Mouse (Mus musculus): Measurements from ENCODE around the gene Fgf22. TPM values are rescaled to one million over a fixed set of nuclear protein-coding genes. Genes with fewer than 3 reads are reported as not detected.
A peak's percentile ranks its signal among the peaks of the same experiment; 100 is the strongest.

The Fgf22 gene
- polyA plus RNA-seq, 1 experiment from 2014 or later: 2.5 TPM

DNA sequence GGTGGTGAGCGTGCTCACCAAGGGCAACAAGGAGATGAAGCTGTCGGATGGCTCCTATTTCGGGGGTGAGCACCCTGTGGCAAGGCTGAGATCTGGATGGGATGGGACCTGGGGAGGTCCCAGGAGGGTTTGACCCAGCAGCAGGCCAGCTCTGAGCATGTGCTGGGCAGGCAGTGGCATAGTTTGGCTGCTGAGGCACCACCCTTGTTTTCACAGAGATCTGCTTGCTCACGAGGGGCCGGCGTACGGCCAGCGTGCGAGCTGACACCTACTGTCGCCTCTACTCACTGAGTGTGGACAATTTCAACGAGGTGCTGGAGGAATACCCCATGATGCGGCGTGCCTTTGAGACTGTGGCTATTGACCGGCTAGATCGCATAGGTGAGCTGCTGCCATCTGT is 21.0 kb upstream of the Fgf22 start:
- peaks cover 60% of the 10 kb centered on the region for H3K36me3 ChIP-seq
- H3K9ac ChIP-seq: no peak overlapping the region
- no peak overlapping the region for H3K4me2 ChIP-seq (replicated peaks)
- WGBS: 92% methylated on average over 15 of the region's 15 CpGs
- no peak overlapping the region for H3K27ac ChIP-seq (replicated peaks)
- no peaks in the 10 kb centered on the region; the same call in 1 of the 2 replicates for H3K27me3 ChIP-seq
- peaks cover 23% of the 10 kb centered on the region for H3K9me3 ChIP-seq (replicated peaks)
- no peak for ATAC-seq (ENCODE audit: insufficient number of reproducible peaks, low FRiP score, low TSS enrichment, low read depth)
- no peak overlapping the region for H3K4me3 ChIP-seq (replicated peaks)
- no peaks in the 10 kb centered on the region for H3K4me1 ChIP-seq

GRCm38 (mm10) chr10:79735361-79735760 is 19.5 kb upstream of the Fgf22 start:
- no peak overlapping the region for H3K9ac ChIP-seq
- peaks cover 38% of the 10 kb centered on the region for H3K9me3 ChIP-seq (replicated peaks)
- no peak overlapping the region for H3K4me3 ChIP-seq (replicated peaks)
- ATAC-seq (ENCODE audit: insufficient number of reproducible peaks, low FRiP score, low TSS enrichment, low read depth): no peak
- peaks cover 76% of the 10 kb centered on the region for H3K36me3 ChIP-seq
- H3K27ac ChIP-seq (replicated peaks): no peak overlapping the region
- no peaks in the 10 kb centered on the region for H3K4me1 ChIP-seq
- WGBS: 36% methylated on average over 48 of the region's 52 CpGs
- H3K4me2 ChIP-seq (replicated peaks): no peak overlapping the region
- no peaks in the 10 kb centered on the region; the same call in 1 of the 2 replicates for H3K27me3 ChIP-seq

- peaks cover 42% of the 10 kb centered on the region for H3K9me3 ChIP-seq (replicated peaks)
- 90% methylated on average over 14 of the region's 14 CpGs for WGBS
- H3K36me3 ChIP-seq: peaks cover 89% of the 10 kb centered on the region
Measured at GRCm38 (mm10) chr10:79736706-79737105, 18.2 kb upstream of the Fgf22 start.

DNA sequence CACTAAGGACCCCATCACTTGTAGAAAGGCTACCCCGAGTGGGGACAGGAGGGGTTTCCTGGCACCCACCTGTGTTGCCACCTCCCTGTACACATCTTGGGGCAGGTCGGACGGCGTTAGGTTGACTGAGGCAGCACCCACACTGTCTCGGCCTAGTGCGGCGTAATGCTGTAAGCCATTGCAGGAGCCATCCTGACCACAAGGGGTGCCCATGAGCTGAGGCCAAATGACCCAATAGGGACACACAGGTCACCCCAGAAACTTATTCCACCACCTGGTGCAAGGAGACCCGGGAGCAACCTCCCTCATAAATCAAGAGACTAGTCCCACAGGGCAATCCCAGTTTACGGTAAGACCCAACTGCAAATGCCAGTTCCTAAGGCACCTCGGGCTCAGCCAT is 16.6 kb upstream of the Fgf22 start:
- no peak overlapping the region for H3K9ac ChIP-seq
- no peak for ATAC-seq (ENCODE audit: insufficient number of reproducible peaks, low FRiP score, low TSS enrichment, low read depth)
- H3K36me3 ChIP-seq: peaks cover 97% of the 10 kb centered on the region
- H3K27me3 ChIP-seq: no peaks in the 10 kb centered on the region; the same call in 1 of the 2 replicates
- H3K9me3 ChIP-seq (replicated peaks): peaks cover 42% of the 10 kb centered on the region
- no peak overlapping the region for H3K27ac ChIP-seq (replicated peaks)
- WGBS: 87% methylated on average over 10 of the region's 10 CpGs
- no peak overlapping the region for H3K4me2 ChIP-seq (replicated peaks)
- no peak overlapping the region for H3K4me3 ChIP-seq (replicated peaks)
- H3K4me1 ChIP-seq: no peaks in the 10 kb centered on the region

More at GRCm38 (mm10) chr10:79736706-79737105, 18.2 kb upstream of the Fgf22 start:
- H3K4me3 ChIP-seq (replicated peaks): no peak overlapping the region
- H3K9ac ChIP-seq: no peak overlapping the region
- ATAC-seq (ENCODE audit: insufficient number of reproducible peaks, low FRiP score, low TSS enrichment, low read depth): no peak
- H3K4me2 ChIP-seq (replicated peaks): no peak overlapping the region
- no peaks in the 10 kb centered on the region for H3K4me1 ChIP-seq
- H3K27me3 ChIP-seq: no peaks in the 10 kb centered on the region; the same call in 1 of the 2 replicates
- H3K27ac ChIP-seq (replicated peaks): no peak overlapping the region

DNA sequence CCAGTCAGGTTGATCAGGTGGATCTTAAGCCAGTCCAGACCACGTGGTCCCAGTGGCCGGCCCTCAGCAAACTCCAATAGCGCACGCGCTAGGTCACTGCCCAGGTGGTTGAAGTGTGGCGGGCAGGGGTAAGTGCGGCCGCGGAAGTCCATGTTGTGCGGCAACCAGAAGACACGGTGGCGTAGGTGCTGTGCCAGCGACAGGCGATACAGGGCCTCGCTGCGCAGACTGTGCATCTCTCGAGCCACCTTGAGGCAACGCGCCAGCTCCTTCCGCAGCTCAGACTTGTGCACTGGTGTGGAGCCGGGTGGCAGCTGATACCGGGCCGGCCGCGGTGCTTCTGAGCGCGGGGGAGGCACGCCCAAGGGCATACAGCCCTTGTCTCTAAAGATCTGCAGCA is 15.6 kb upstream of the Fgf22 start:
- no peak for ATAC-seq (ENCODE audit: insufficient number of reproducible peaks, low FRiP score, low TSS enrichment, low read depth)
- WGBS: 96% methylated on average over 28 of the region's 28 CpGs
- Histone ChIP-seq H3K27ac (replicated peaks) (no peak overlapping the region), H3K4me1 (no peaks in the 10 kb centered on the region), H3K36me3 (peaks cover 97% of the 10 kb centered on the region), H3K9me3 (replicated peaks) (peaks cover 42% of the 10 kb centered on the region), H3K4me3 (replicated peaks) (no peak overlapping the region), H3K9ac (no peak overlapping the region), H3K4me2 (replicated peaks) (no peak overlapping the region), H3K27me3 (no peaks in the 10 kb centered on the region; the same call in 1 of the 2 replicates)

DNA sequence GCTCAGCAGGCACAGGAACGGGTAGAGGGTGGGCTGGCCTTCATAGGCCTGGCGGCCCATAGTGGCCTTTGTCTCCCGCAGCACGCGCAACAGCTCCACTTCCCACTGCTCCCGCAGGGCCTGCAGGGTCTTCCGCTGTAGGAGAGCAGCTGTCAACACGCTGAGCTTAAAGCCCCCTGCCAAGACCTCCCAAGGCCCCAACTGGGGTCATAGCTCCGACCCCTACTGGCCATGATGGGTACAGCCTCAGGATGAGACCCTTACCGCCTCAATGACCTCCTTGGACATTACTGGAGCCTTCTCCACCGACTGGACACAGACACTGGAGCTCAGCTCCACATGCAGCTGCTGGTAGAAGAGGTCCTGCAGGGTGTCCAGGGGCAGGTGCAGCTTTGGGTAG is 14.0 kb upstream of the Fgf22 start:
- Histone ChIP-seq H3K4me1 (peaks cover 5% of the 10 kb centered on the region), H3K4me2 (replicated peaks) (no peak overlapping the region), H3K27me3 (no peaks in the 10 kb centered on the region), H3K9me3 (replicated peaks) (peaks cover 42% of the 10 kb centered on the region), H3K4me3 (replicated peaks) (no peak overlapping the region), H3K36me3 (peaks cover 85% of the 10 kb centered on the region), H3K9ac (no peak overlapping the region), H3K27ac (replicated peaks) (no peak overlapping the region)
- WGBS: 71% methylated on average over 11 of the region's 11 CpGs
- no peak for ATAC-seq (ENCODE audit: insufficient number of reproducible peaks, low FRiP score, low TSS enrichment, low read depth)

DNA sequence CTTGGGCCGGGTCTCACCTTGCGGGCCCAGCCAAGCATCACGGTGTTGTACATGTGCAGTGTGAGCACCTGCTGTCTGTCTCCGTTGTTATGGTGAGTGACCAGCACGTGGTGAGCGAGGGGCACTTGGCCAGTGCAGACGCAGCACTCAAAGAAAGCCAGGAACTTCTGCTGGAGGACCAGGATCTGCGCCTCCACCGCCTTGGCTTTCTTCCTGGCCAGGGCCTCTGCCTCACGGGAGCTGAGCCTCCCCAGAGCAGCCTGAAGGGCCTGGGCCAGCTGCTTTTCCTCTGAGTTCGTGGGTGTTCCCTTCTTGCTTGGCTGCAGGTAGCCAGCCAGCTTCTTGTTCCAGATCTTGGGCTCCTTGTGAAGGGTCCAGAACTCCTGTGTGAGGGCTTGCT is 11.7 kb upstream of the Fgf22 start:
- peaks cover 62% of the 10 kb centered on the region for H3K36me3 ChIP-seq
- no peak overlapping the region for H3K4me2 ChIP-seq (replicated peaks)
- peaks cover 12% of the 10 kb centered on the region for H3K4me1 ChIP-seq
- no peak overlapping the region for H3K27ac ChIP-seq (replicated peaks)
- peaks cover 26% of the 10 kb centered on the region for H3K9me3 ChIP-seq (replicated peaks)
- 92% methylated on average over 11 of the region's 11 CpGs for WGBS
- no peak overlapping the region for H3K4me3 ChIP-seq (replicated peaks)
- H3K27me3 ChIP-seq: no peaks in the 10 kb centered on the region
- no peak for ATAC-seq (ENCODE audit: insufficient number of reproducible peaks, low FRiP score, low TSS enrichment, low read depth)
- H3K9ac ChIP-seq: no peak overlapping the region

- peaks cover 20% of the 10 kb centered on the region for H3K9me3 ChIP-seq (replicated peaks)
- H3K27ac ChIP-seq (replicated peaks): no peak overlapping the region
- peaks cover 56% of the 10 kb centered on the region for H3K36me3 ChIP-seq
- peaks cover 12% of the 10 kb centered on the region for H3K4me1 ChIP-seq
- no peak overlapping the region for H3K9ac ChIP-seq
- H3K27me3 ChIP-seq: no peaks in the 10 kb centered on the region
- H3K4me2 ChIP-seq (replicated peaks): no peak overlapping the region
- H3K4me3 ChIP-seq (replicated peaks): no peak overlapping the region
- 91% methylated on average over 15 of the region's 15 CpGs for WGBS
- no peak for ATAC-seq (ENCODE audit: insufficient number of reproducible peaks, low FRiP score, low TSS enrichment, low read depth)
Measured at GRCm38 (mm10) chr10:79743650-79744365, 11.1 kb upstream of the Fgf22 start.

DNA sequence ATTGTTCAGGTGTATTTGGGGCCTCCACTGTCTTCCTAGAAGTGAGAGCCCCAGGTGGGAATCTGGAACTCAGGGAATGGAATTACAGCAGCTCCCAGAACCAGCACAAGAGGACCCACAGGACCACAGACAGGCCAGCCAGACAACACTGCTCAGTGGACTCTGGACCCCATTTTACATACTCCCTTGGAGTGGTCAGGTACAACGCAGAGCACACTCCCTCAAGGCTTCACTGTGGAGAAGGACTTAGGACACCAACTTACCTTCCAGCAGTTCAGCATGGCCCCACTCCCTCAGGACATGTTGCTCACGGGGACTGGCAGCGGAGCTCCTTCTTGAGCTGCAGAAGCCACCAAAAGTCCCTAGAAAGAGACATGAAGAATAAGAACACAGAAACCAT is 9.5 kb upstream of the Fgf22 start:
- H3K4me2 ChIP-seq (replicated peaks): peak overlapping the region; percentile 62
- H3K9ac ChIP-seq: no peak overlapping the region
- no peak for ATAC-seq (ENCODE audit: insufficient number of reproducible peaks, low FRiP score, low TSS enrichment, low read depth)
- H3K4me1 ChIP-seq: peaks cover 12% of the 10 kb centered on the region
- no peak overlapping the region for H3K27ac ChIP-seq (replicated peaks)
- no peaks in the 10 kb centered on the region for H3K27me3 ChIP-seq
- peaks cover 40% of the 10 kb centered on the region for H3K36me3 ChIP-seq
- WGBS: 85% methylated on average over 3 of the region's 3 CpGs
- peak overlapping the region; percentile 76 for H3K4me3 ChIP-seq (replicated peaks)
- peaks cover 4% of the 10 kb centered on the region; the same call in 1 of the 2 replicates for H3K9me3 ChIP-seq (replicated peaks)

DNA sequence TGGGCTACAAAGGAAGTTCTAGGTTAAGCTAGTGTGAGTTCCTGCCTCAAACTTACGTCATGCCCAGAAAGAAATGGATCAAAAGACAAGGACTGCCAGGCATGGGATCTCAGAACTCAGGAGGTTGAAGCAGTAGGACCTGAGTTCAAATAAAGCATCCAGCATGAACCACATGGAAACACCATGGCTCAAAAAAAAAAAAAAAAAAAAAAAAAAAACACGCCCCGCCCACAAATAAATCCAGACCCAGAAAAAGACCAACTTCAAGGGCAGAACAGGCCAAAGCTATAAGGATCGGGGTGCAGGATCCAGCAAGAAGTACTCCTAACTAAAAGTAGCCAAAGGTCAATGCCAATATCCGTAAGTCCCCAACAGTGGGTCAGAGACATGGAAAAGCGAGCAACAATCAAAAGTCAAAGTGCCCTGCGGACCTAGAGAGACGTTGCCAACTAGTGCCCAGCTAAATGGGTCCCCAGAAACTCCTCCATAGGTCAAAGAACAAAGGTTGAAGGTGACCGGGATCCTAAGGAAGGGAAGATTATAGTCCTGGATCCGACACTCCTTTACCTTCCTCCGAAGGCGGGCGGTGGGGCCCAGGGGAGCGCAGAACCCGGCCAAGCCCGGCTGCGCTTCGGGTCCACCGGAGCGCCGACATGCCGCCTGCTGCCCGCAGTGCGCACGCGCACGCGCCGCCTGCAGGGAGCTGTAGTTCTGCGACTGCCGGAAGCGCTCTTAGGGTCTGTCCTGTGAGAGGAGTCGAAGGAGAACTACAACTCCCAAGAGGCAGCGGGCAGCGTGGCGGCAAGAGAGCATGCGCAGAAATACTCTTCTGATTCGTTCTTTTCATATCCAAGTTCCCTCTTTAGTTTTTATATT is 8.7 kb upstream of the Fgf22 start, which contains the start of gene Polrmt:
Gene Polrmt (minus strand): TSS at position 684 of the 876 bp plus-strand sequence.
- WGBS: 2% methylated on average over 38 of the region's 38 CpGs
- Histone ChIP-seq H3K27ac (replicated peaks) (peak within 1 kb of the TSS; percentile 51; the same call in 1 of the 2 replicates), H3K36me3 (peaks cover 33% of the 10 kb centered on the region), H3K9ac (peak within 1 kb of the TSS; percentile 51; the same call in 1 of the 2 replicates), H3K9me3 (replicated peaks) (no peaks in the 10 kb centered on the region), H3K4me3 (replicated peaks) (peak within 1 kb of the TSS; percentile 76), H3K4me2 (replicated peaks) (peak within 1 kb of the TSS; percentile 62), H3K4me1 (peaks cover 12% of the 10 kb centered on the region), H3K27me3 (no peaks in the 10 kb centered on the region)
- peak; percentile 95 for ATAC-seq (ENCODE audit: insufficient number of reproducible peaks, low FRiP score, low TSS enrichment, low read depth)

DNA sequence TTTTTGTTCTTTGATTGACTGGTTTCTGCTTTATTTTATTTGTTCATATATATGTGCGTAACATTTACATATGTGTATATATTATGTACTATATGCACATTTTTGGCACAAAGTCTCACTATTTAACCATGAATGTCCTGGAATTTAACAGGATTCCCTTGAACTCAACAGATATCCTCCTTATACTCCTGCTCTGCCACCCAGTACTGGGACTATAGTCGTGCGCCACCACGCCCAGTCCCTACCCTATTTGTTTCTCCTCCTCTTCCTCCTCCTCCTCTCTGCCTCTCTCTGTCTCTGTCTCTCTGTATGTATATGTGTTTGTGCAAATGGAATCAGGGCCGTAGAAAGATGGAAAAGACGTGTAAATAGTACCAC is 8.1 kb upstream of the Fgf22 start:
- Histone ChIP-seq H3K9me3 (replicated peaks) (no peaks in the 10 kb centered on the region), H3K27ac (replicated peaks) (0 out of 2 replicates have a peak overlapping the region, but pooled peaks have one; percentile 34), H3K4me1 (peaks cover 12% of the 10 kb centered on the region), H3K4me2 (replicated peaks) (peak overlapping the region; percentile 62), H3K9ac (no peak overlapping the region), H3K36me3 (peaks cover 26% of the 10 kb centered on the region), H3K27me3 (no peaks in the 10 kb centered on the region), H3K4me3 (replicated peaks) (peak overlapping the region; percentile 76)
- 24% methylated on average over 6 of the region's 6 CpGs for WGBS
- no peak for ATAC-seq (ENCODE audit: insufficient number of reproducible peaks, low FRiP score, low TSS enrichment, low read depth)

Data from embryonic facial prominence, embryonic 15.5 days (tissue).